Mouse (Mus musculus): ENCODE measurements around the gene Paqr8. TPM values are rescaled to one million over a fixed set of nuclear protein-coding genes. Genes with fewer than 3 reads are reported as not detected.
"Not testable (repeated sequence)": the region's sequence is repeated elsewhere in the genome, so short reads cannot be mapped to it uniquely, and the experiment has no call there.

The Paqr8 gene
- polyA plus RNA-seq, 1 experiment = 42.6 TPM

- TF ChIP-seq CTCF (IDR thresholded peaks at IDR 0.05; ENCODE audit: insufficient read depth, low read length) = no peak
- no peak for TF ChIP-seq POLR2A (IDR thresholded peaks at IDR 0.05; ENCODE audit: borderline replicate concordance, extremely low read depth, low read depth, low read length)
- DNase-seq = no peak
- peaks cover 9% of the 10 kb centered on the region; the same call in 1 of the 2 replicates for H3K4me1 ChIP-seq (ENCODE audit: control insufficient read depth, insufficient read depth, low read length)
- 29% methylated on average over 11 of the region's 11 CpGs for WGBS
- H3K4me3 ChIP-seq (replicated peaks; ENCODE audit: extremely low read depth, low read depth, low read length) = no peak overlapping the region
Measured at GRCm38 (mm10) chr1:20922612-20923399, 32.4 kb downstream of the Paqr8 start.

- H3K4me3 ChIP-seq (replicated peaks; ENCODE audit: extremely low read depth, low read depth, low read length); DNase-seq; H3K4me1 ChIP-seq (ENCODE audit: control insufficient read depth, insufficient read depth, low read length): not testable (repeated sequence)
- WGBS = 78% methylated on average over 7 of the region's 7 CpGs
Measured at GRCm38 (mm10) chr1:20925324-20925723, 34.9 kb downstream of the Paqr8 start.

- WGBS = 81% methylated on average over 4 of the region's 4 CpGs
- no peak for TF ChIP-seq CTCF (IDR thresholded peaks at IDR 0.05; ENCODE audit: insufficient read depth, low read length)
- no peak for TF ChIP-seq POLR2A (IDR thresholded peaks at IDR 0.05; ENCODE audit: borderline replicate concordance, extremely low read depth, low read depth, low read length)
- peaks cover 9% of the 10 kb centered on the region; the same call in 1 of the 2 replicates for H3K4me1 ChIP-seq (ENCODE audit: control insufficient read depth, insufficient read depth, low read length)
Measured at GRCm38 (mm10) chr1:20925926-20926325, 35.5 kb downstream of the Paqr8 start.

GRCm38 (mm10) chr1:20926376-20926775 is 36.0 kb downstream of the Paqr8 start:
- no peak for DNase-seq
- no peak overlapping the region for H3K4me3 ChIP-seq (replicated peaks; ENCODE audit: extremely low read depth, low read depth, low read length)
- 79% methylated on average over 4 of the region's 4 CpGs for WGBS
- TF ChIP-seq CTCF (IDR thresholded peaks at IDR 0.05; ENCODE audit: insufficient read depth, low read length) = no peak
- no peak for TF ChIP-seq POLR2A (IDR thresholded peaks at IDR 0.05; ENCODE audit: borderline replicate concordance, extremely low read depth, low read depth, low read length)
- H3K4me1 ChIP-seq (ENCODE audit: control insufficient read depth, insufficient read depth, low read length) = peaks cover 7% of the 10 kb centered on the region; the same call in 1 of the 2 replicates

More at GRCm38 (mm10) chr1:20925926-20926325, 35.5 kb downstream of the Paqr8 start:
- no peak for DNase-seq
- H3K4me3 ChIP-seq (replicated peaks; ENCODE audit: extremely low read depth, low read depth, low read length) = no peak overlapping the region

GRCm38 (mm10) chr1:20928487-20928886 is 38.1 kb downstream of the Paqr8 start:
- WGBS = 71% methylated on average over 4 of the region's 4 CpGs
- Histone ChIP-seq H3K4me3 (replicated peaks; ENCODE audit: extremely low read depth, low read depth, low read length) (no peak overlapping the region), H3K4me1 (ENCODE audit: control insufficient read depth, insufficient read depth, low read length) (no peaks in the 10 kb centered on the region)
- no peak for DNase-seq
- TF ChIP-seq CTCF (IDR thresholded peaks at IDR 0.05; ENCODE audit: insufficient read depth, low read length) (no peak), POLR2A (IDR thresholded peaks at IDR 0.05; ENCODE audit: borderline replicate concordance, extremely low read depth, low read depth, low read length) (no peak)

- H3K4me1 ChIP-seq (ENCODE audit: control insufficient read depth, insufficient read depth, low read length) = no peaks in the 10 kb centered on the region
- 17% methylated on average over 7 of the region's 7 CpGs for WGBS
- peak; percentile 39 for DNase-seq
- H3K4me3 ChIP-seq (replicated peaks; ENCODE audit: extremely low read depth, low read depth, low read length) = no peak overlapping the region
- no peak for TF ChIP-seq POLR2A (IDR thresholded peaks at IDR 0.05; ENCODE audit: borderline replicate concordance, extremely low read depth, low read depth, low read length)
- peak; percentile 93 for TF ChIP-seq CTCF (IDR thresholded peaks at IDR 0.05; ENCODE audit: insufficient read depth, low read length)
Measured at GRCm38 (mm10) chr1:20933457-20933856, 43.1 kb downstream of the Paqr8 start.

- 77% methylated on average over 22 of the region's 22 CpGs for WGBS
- no peak for DNase-seq
- Histone ChIP-seq H3K4me3 (replicated peaks; ENCODE audit: extremely low read depth, low read depth, low read length) (no peak overlapping the region), H3K4me1 (ENCODE audit: control insufficient read depth, insufficient read depth, low read length) (no peaks in the 10 kb centered on the region)
- no peak for TF ChIP-seq CTCF (IDR thresholded peaks at IDR 0.05; ENCODE audit: insufficient read depth, low read length)
- TF ChIP-seq POLR2A (IDR thresholded peaks at IDR 0.05; ENCODE audit: borderline replicate concordance, extremely low read depth, low read depth, low read length) = no peak
Measured at GRCm38 (mm10) chr1:20935106-20935505, 44.7 kb downstream of the Paqr8 start.

GRCm38 (mm10) chr1:20939046-20939445 is 48.6 kb downstream of the Paqr8 start:
- WGBS = 19% methylated on average over 3 of the region's 3 CpGs
- DNase-seq = no peak
- Histone ChIP-seq H3K4me1 (ENCODE audit: control insufficient read depth, insufficient read depth, low read length) (no peaks in the 10 kb centered on the region), H3K4me3 (replicated peaks; ENCODE audit: extremely low read depth, low read depth, low read length) (no peak overlapping the region)
- TF ChIP-seq POLR2A (IDR thresholded peaks at IDR 0.05; ENCODE audit: borderline replicate concordance, extremely low read depth, low read depth, low read length) (no peak), CTCF (IDR thresholded peaks at IDR 0.05; ENCODE audit: insufficient read depth, low read length) (peak; percentile 45; the same call in 1 of the 2 replicates)

GRCm38 (mm10) chr1:20940151-20940550 is 49.7 kb downstream of the Paqr8 start:
- peak; percentile 58 for DNase-seq
- TF ChIP-seq POLR2A (IDR thresholded peaks at IDR 0.05; ENCODE audit: borderline replicate concordance, extremely low read depth, low read depth, low read length) = no peak
- no peak for TF ChIP-seq CTCF (IDR thresholded peaks at IDR 0.05; ENCODE audit: insufficient read depth, low read length)
- 46% methylated on average over 16 of the region's 16 CpGs for WGBS
- H3K4me3 ChIP-seq (replicated peaks; ENCODE audit: extremely low read depth, low read depth, low read length) = no peak overlapping the region
- H3K4me1 ChIP-seq (ENCODE audit: control insufficient read depth, insufficient read depth, low read length) = no peaks in the 10 kb centered on the region

GRCm38 (mm10) chr1:20941322-20941721 is 50.9 kb downstream of the Paqr8 start:
- 30% methylated on average over 2 of the region's 2 CpGs for whole genome bisulfite sequencing
- no peak for DNase-seq
- Histone ChIP-seq H3K4me3 (replicated peaks; ENCODE audit: extremely low read depth, low read depth, low read length) (no peak overlapping the region), H3K4me1 (ENCODE audit: control insufficient read depth, insufficient read depth, low read length) (no peaks in the 10 kb centered on the region)
- TF ChIP-seq POLR2A (IDR thresholded peaks at IDR 0.05; ENCODE audit: borderline replicate concordance, extremely low read depth, low read depth, low read length) = no peak
- no peak for TF ChIP-seq CTCF (IDR thresholded peaks at IDR 0.05; ENCODE audit: insufficient read depth, low read length)

Measured in lung, adult 2 months (tissue).